Mouse (Mus musculus): Measurements from ENCODE around the gene Rab20.

DNA sequence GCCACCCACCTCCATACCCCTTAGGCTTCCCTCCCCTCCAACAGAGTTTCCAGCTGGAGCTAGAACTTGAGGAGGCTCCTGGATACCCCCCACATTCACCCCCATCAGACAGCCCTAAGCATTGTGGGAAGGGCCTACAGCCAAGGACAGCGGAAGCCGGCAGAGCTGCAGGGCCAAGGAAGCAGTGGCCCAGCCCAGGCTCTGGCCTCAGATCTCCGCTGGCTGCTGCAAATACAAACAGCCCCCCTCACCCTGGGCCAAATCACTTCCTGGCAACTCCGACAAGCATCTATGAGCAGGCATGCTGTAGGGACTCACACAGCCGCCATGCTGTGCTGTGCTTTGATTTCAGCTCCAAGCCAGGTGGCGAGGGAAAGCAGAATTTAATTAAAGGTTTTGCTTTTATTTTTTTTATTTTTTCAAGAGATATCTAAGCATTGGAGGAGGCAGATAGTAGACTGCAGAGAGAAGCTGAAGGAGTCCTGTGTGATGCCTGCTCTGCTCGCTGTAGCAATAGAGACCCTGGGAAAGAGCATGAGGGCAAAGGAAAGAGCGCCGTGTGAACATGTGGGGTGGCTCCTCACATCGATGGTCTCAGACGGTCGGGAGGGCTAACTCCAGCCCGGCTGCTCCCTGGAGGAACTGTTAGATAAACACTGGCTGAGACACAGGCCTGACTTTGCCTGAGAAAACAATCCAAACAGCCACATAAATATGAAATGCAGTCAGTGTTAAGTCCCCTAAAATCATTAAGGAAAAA is 72.6 kb downstream of the Rab20 start:
- TF ChIP-seq CTCF (IDR thresholded peaks at IDR 0.05; ENCODE audit: low read depth, low read length) (no peak), POLR2A (IDR thresholded peaks at IDR 0.05; ENCODE audit: borderline replicate concordance, low read depth, low read length) (no peak)
